Mouse (Mus musculus) frontal cortex, adult (tissue): ENCODE measurements around the gene Taf6l.

Source experiments
- ATAC-seq: cut with Nextera tagmentation; 2 replicates; pipeline ENCODE4 v1.9.2; 2017; ENCODE audit warnings: mild to moderate bottlenecking, moderate library complexity, mixed read lengths; ENCODE audit not compliant: low TSS enrichment

Gene Taf6l

DNA sequence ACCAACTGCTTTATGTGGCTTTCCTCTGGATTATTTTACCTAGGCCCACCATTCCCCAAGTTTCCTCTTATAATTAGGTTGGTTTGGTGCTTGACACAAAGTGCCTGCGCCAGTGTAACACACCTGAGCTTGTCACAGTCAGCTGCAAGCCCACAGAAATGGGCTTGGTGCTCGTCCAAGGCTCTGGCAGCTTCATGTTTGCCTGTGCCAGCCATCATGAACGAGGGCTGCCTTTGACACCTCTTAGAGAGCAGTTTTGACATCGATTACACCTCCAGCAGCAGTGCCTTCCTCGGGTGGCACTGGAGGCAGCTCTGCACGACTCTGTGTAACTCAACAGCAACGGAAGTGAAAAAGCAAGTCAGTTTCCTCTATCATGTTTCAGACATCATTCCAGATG lies 4.0 kb upstream of the Taf6l start:
- ATAC-seq: no peak

DNA sequence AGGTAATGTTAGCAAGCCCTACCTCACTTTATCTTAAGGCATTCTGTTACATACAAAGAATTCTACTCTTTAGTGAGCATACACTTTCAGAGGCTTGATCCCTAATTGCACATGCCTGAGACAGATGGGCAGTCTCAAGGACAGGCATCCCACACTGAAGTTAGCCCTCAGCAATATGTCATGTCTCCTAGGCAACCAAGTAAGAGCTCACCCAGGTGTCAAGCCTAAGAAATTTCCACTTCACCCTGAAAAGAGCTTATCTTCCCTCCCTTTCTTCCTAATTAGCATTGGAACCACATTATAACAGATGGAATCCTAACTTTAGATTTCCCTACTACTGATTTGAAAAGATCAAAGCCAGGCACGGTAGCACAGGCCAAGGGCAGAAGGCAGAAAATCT lies 3.0 kb upstream of the Taf6l start:
- ATAC-seq: peak; percentile 51

DNA sequence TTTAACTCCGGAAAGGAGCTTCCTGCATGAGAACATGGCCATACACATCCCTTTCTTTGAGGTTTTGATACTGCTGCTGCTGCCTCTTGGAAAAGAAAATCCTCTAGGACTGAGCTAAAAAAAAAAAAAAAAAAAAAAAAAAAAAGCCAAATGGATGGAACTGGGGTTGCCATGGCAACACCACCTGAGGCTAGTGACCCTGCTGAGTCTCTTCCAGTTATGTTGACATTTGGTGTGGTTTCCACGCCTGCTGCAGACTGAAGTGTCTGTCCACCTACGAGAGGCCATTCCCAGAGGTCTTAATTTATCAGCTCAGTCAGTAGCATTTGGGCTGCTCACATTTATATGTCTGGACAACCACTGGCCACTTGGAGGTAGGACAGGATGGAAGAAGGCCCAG lies 2.3 kb upstream of the Taf6l start:
- ATAC-seq: no peak

DNA sequence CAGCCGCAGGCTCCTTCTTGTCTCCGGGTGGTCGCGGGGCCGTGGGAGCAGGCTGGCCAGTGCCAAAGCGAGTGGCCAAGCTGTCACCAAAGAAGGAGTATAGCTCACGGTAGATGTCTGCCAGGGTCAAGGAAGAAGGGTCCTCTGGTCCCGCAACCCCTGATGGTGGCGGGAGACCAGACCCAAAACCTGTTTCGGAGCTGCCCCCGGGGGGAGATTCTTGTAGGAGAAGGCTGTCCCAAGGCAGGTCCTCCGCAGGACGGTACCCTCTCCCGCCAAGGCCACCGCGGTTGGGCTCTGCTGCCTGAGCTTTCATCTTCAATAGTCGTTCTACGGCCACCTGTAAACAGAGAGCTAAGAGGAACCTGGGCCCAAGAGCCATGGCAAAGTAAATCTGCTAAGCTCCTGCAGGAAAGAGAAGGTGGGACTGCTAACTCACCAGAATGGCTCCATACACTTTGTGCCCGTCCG lies 11.2 kb downstream of the Taf6l start:
- ATAC-seq: no peak

DNA sequence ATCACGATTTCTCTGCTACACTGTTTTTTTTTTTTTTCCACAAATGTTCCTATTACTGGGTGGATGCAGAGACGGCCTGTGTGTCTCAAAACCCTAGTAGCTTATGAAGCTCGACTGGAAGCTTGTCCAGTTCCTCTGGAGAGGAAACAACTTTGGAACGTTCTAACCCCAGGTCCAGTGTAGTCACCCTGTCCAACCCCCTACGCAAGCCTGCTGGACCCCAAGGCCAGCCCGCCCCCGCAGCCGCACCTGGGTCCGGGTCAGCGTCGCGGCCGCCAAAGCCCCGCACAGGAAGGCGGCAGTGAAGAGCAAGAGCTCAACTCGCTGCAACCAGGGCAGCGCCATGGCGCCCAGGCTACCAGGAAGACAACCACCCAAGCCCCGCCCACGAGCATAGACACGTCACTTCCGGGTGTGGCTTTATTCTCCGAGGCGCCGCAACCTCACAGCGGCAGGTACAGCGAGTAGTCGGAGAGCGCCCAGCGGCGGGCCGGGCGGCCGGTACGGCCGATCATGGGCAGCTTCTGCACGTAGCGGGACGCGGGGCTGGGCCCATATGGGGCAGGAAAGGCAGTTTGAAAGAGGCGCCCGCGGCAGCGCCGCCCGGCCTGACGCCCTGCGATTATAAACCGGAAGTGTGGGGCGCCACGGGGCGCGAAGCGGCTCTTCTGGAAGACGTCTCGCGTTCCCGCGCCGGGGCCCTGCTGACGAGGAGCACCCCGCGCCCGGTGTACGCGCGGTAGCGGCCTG lies 12.0 kb downstream of the Taf6l start, which contains the start of gene Tmem179b:
Gene Tmem179b, minus strand, starts transcription at position 382 of the 750 bp plus-strand sequence.
- peak; percentile 85 for ATAC-seq

DNA sequence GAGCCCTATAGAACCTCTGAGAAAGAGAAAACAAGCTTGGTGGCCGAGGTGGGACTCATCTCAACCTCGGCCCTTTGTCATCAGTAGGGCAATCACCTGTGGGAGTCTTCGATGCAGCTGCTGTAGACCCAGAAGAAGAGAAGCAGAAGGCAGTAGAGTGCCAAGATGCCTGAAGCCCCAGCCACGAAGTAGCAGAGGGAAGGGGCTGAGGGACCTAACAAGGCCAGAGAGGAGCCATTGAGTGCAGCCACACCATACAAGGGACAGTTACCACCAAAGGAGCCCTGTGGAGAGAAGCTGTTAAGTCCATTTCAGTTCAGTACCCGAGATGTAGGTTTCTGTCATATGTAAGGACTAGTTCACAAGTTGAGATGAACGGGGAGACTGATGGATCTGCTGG lies 12.8 kb downstream of the Taf6l start:
- no peak for ATAC-seq

DNA sequence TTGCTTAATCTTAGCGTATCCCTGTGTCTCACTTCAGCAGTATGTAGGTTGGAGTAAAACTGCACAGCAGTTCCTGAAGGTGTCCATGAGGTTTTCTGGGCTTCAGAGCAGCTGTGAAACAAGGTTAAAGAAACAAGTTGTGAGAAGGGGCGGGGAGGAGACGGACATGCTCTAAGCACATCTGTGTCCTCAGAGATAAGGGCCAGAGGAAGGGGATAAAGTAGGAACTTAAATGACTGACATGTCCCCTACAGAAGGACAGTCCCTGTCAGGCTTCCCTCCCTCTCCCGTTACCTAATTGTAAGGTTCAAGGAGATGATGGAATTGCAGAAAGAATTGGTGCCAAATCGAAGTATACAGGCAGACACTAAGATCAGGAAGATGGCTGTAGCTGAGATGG lies 13.2 kb downstream of the Taf6l start:
- ATAC-seq: no peak

DNA sequence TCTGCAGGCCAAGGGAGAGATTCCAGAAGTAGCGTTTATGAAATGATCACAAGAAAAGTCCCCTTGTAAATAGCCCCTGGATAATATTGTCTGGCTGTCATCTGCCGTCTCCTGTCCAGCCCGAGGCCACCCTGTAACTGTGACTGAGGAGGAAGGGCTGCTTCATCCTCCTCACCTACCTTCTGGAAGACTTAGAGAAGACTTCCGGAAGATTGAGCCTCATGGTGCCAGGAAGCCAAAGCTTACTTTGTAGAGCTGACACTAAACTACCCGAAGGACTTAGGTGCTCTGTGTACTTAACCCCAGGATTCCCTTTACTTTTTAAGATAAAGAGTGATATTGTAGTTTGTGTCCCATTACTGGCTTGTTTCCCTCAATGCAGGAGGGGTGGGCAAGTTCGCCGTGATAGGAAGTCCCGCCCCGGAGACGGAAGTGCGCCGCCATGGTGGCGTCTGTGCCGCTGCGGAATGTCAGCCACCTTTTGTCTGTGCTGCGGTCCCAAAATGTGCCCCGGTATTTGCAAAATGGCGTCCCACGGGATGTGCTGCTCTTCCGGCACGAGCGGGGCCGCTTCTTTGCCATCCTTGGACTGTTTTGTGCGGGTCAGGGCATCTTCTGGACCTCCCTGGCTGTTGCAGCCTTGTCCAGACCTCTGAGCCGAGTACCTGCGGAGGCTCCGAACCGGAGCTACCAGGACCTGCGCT lies 15.5 kb downstream of the Taf6l start, which contains the start of gene Tmem223:
Gene Tmem223, plus strand, starts transcription at position 430 of the 704 bp plus-strand sequence.
- ATAC-seq: peak; percentile 53; the same call in 1 of the 2 replicates

DNA sequence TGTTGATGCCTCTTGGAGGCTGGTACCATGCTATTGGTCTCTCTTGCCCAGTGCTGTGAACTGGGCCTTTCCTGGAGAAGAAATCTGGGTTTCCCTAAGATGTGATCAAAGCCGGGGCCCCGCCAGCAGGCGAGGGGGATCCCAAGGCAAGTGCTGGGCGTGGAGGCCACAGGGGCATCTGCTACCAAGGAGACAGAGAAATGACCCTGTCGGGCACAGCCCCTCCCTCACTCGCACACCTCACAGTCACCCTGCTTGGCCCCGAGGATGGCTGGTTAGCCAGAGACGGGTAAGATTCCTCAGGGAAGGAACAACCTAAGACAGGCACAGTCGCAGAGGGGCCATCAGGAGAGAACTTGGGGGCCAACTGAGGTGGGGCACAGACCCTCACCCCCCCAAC lies 20.7 kb downstream of the Taf6l start:
- ATAC-seq: no peak

DNA sequence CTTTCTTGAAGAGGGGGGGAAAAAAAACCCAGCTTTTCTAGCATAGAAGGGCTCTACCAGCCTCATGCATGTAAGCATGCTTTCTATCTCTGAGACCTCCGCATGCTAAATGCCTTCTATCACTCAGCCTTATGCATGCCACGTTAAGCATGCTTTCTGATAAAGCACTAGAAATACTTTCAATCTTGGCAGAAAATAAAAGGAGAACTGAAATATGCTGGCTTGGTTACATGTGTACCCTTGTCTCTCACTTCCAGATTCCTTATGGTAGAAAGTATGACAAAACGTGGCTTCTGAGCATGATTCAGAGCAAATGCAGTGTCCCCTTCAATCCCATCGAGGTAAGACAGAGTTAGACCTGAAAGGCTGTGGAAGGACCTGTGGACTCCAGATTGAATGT lies 22.9 kb downstream of the Taf6l start:
- ATAC-seq: no peak

DNA sequence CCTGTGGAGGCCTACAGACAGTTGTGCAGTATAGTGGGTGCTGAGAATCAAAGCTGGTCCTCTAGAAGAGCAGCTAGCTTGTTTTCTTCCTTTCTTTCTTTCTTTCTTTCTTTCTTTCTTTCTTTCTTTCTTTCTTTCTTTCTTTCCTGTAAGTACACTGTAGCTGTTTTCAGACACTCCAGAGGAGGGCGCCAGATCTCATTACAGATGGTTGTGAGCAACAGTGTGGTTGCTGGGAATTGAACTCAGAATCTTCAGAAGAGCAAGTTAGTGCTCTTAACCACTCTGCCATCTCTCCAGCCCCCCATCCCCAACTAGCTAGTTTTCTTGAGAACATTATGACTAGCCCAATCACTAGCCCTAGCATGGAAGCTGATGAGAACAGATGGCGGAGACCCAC lies 25.5 kb downstream of the Taf6l start:
- no peak for ATAC-seq

DNA sequence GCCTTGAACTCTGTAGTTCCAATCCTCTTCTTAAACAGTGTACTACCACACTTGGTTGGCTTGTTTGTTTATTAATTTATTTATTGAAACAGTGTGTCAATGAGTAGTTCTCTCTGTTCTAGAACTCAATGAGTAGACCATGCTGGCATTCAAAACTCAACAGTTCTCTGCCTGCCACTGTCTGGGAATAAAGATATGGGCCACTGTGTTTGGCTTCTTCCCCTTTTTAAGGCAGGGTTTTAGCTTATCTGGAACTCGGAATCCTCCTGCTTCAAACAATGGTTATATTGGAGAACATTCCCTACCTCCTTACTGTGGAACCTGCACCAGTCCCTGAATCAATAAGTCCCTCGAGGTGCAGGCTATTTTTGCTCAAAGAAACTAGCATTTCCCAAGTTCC lies 27.3 kb downstream of the Taf6l start:
- no peak for ATAC-seq

DNA sequence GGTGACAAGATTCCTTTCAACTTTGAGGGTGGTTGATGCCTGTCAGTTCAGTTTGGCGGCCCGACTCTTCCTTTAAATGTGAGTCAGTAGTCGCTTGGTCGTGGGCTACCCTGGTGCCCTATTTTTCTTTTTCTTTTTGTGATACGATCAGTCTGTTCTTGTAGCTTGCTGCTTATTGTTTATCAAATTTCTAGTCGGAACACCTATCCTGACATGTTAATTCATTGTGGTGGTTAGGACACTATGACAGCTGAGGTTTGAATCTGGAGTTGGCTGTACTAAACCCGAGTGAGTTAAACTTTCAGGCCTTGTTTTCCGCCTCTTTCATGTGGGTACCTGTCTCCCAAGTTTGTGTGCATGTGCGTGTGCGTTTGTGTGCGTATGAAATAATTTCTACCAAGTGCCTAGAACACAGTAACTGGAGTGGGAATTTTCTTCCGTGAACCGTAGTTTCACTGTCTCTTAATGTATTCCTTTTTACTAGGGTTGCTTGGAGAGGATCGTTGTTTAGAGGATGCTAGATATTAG lies 28.7 kb downstream of the Taf6l start:
- ATAC-seq: no peak

DNA sequence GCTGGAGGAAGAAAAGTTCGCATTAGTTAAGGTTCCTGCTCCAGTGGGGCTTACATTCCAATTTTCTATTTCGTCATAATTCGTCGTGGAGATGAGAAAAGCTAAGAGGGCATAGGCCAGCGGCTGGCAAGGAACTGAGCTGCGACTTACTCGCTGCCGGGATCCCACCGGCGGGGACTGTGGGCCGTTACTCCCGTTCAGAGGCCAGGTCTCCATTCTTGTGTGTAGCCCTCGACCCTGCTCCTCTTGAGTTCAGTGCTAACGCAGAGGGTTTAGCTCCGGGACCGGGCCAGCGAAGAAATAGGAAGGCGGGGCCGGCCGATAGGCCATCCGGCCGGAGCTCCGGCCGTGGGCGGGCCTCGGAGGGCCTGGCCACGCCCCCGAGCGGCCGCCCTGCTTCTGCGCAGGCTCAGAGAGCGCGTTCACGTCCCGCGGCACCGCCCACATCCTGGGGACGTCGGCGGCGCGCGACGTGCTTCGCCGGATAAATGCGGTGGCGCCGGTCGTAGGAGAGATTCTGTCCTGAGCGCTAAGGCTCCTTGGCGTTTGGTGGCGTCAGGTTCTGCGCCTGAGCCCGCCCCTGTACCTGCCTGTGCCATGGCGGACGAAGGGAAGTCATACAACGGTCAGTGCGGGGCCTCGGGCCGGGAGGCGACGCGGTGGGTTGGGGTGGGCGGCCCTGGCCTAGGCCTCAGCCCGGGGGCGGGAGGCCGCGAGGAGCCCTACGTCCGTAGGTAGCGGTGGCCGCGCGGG lies 29.4 kb downstream of the Taf6l start, which contains the start of gene Nxf1:
Gene Nxf1, plus strand, starts transcription at position 439 of the 753 bp plus-strand sequence.
- ATAC-seq: peak; percentile 90

DNA sequence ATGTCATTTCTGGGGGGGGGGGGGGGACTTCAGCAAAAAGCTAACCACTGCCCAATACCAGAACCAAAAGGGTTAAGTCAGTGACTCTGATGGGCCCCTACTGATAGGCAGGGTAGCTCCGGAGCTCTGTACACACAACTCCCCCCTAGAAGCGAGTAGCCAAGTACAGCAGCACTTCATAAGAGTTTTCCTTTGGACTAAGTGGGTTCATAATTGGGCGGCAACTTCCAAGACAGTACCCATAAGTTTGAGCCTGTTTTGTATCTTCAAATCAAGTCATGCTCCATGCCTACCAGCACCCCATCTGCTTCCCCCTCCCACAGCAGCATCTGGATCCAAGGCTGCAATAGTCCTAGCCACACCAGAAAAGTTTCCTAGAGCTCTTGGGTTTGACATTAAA lies 30.6 kb downstream of the Taf6l start:
- no peak for ATAC-seq

DNA sequence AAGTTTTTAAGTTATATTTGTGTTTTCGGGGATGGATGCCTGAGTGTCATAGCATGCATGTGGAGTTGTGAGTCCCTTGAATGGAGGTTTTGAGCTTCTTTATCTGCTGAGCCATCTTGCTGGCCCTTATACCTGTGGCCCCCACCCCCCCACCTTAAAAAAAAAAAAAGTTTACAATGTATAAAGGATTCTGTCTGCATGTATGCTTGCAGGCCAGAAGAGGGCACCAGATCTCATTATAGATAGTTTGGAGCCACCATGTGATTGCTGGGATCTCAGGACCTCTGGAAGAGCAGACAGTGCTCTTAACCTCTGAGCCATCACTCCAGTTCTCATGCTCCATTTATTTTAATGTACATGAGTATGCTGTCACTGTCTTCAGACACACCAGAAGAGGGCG lies 38.8 kb downstream of the Taf6l start:
- no peak for ATAC-seq

DNA sequence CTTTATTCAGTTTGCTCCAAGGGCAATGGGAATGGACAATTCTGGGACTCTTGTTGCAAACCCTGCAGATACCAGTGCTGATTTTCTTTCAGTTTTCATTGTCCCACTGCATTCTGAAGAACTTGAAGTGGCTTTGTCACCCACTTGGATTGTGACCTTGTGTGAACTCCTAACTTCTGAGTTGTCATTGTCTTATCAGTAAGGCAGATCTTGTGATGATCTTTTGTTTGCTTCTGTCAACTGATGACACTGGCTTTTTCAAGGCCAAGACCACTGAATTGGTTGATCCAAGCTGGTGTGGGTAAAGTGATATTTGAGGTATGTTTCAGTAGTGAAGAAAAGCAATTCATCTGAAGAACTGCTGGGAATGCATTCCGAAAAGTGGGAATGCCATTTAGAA lies 40.8 kb downstream of the Taf6l start:
- ATAC-seq: no peak

DNA sequence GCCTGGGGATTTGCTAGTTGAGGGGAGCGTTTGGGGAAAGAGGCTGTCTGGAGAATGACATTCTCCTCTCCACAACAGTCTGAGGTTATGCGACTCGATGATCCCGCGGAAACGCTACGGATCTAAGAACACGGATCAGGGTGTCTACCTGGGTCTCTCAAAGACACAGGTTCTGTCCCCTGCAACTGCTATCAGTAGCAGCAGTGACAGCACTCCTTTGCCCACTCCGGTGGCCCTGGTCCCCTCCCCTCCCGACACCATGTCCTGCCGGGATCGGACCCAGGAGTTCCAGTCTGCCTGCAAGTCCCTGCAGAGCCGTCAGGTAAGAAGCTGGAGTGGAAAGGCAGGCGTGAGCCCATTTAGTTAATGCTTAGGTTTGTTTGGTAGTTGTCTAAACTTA lies 44.0 kb downstream of the Taf6l start:
- ATAC-seq: no peak

DNA sequence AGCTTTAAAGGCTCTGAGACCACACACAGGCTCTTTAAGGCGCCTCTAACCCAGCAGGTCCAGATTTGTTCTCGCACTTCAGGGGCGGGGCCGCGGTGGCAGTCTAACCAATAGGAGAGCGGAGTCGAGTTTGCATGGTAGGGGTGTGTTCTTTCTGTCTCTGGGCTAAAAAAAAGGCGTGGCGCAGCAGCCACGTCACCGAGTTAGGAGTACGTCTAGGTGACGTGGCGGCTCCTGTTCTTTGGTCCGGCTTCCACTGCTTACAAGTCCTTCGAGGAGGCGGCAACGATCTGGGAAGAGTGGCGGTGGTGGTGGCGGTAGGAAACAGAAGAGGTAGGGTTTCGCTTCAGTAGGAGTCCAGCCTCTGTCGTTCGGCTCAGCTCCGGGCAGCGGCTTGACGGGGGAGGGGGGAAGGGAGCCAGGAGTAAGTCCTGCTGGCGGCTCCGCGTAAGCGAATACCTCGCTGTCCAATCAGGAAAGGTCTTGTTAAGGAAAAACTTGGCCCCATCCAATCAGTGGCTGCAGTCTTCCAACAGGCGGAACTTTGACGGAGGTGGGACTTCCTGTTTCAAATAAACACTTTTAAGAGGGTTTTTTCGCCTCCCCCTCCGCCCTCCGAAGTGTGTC lies 44.9 kb downstream of the Taf6l start, which contains the start of gene Stx5a:
Gene Stx5a, plus strand, starts transcription at position 171 of the 627 bp plus-strand sequence.
- ATAC-seq: peak; percentile 98

DNA sequence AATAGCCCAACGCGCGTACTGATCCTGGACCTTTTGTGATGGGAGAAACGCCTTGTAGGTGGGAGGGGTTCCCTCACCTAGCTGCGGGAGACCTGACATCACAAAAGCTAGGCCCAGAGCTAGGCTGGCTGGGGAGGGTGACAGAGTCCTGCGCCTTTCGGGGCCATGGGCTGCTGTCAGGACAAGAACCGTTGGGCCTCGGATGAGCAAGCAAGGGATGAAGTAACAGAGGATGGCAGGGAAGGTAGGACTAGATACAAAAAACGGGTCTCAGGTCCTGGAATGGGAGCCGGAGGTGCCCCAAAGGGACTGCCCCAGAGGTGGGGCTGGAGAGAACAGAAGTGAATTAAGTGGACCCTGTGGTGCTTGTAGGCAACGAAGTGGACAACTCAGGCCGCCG lies 45.6 kb downstream of the Taf6l start, which contains the start of gene 1700092M07Rik:
Gene 1700092M07Rik, plus strand, starts transcription at position 116 of the 400 bp plus-strand sequence.
- ATAC-seq: no peak

DNA sequence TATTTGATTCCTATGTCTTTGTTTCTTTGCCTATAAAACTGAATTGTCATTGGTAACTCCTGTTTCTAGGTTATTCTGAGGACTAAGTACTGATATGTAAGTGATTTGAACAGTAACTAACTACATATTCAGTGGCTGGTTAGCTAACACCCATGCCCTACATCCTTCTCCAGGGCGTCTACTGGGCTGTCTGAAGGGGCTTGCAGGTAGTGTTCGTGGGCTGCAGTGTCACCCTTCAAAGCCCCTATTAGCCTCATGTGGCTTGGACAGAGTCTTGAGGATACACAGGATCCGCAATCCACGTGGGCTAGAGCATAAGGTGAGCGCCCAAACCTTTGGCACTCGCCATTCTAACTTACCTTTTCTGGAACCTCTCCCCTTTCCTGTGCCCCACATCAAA lies 46.6 kb downstream of the Taf6l start:
- ATAC-seq: no peak
